12 mouse cellular contexts compared by ENCODE assay signal in genomic region chr14:25074022-25074800, GRCm38 (mm10).
DNase-seq lines count a peak whose midpoint lies in the region; ATAC-seq and TF ChIP-seq lines count a peak whose summit lies in the region.
"Had no signal": no experiment of that assay in that cellular context is flagged by ENCODE, and none has a peak within 500 bp of the region (broad histone marks: within the 10 kb centered on the region; RNA-seq: fewer than 3 reads in every experiment).

No protein-coding gene starts in this region.

- WGBS in forebrain, postnatal 0 days = 74% methylated on average over 9 of the region's 9 CpGs

- no peaks in the 10 kb centered on the region for H3K27me3 ChIP-seq in forebrain, postnatal 0 days (ENCODE audit: insufficient read depth, low read length)

- H3K9ac ChIP-seq in forebrain, postnatal 0 days = no peak overlapping the region
- H3K9ac ChIP-seq: liver, embryonic 14.5 days had no signal

- peaks cover 6% of the 10 kb centered on the region for H3K4me1 ChIP-seq in forebrain, postnatal 0 days (ENCODE audit: insufficient read depth)

- no peak overlapping the region for H3K27ac ChIP-seq in left cerebral cortex, adult 2 months
- no peak overlapping the region for H3K27ac ChIP-seq in forebrain, postnatal 0 days (ENCODE audit: low read depth, low read length)
- H3K27ac ChIP-seq: liver, embryonic 14.5 days had no signal

- TF ChIP-seq CTCF in left cerebral cortex, adult 2 months (IDR thresholded peaks at IDR 0.05) = no peak
- TF ChIP-seq CTCF in forebrain, postnatal 0 days (IDR thresholded peaks at IDR 0.05; ENCODE audit: low read depth) = no peak

- no peak overlapping the region for H3K4me3 ChIP-seq in left cerebral cortex, adult 2 months
- no peak overlapping the region for H3K4me3 ChIP-seq in forebrain, postnatal 0 days (ENCODE audit: low read depth, low read length)

- intact Hi-C loops in left cerebral cortex, adult 2 months (cut with DNase I) = no loop called here
- intact Hi-C loops in left cerebral cortex, postnatal 25 days (cut with DNase I) = no loop called here

- ATAC-seq in forebrain, postnatal 0 days = peak; percentile 61
- ATAC-seq in megakaryocyte progenitor cell, adult 5-6 weeks (replicated peaks; ENCODE audit: poor library complexity) = no peak

- no peaks in the 10 kb centered on the region for H3K36me3 ChIP-seq in forebrain, postnatal 0 days (ENCODE audit: insufficient read depth)

- H3K4me2 ChIP-seq in forebrain, postnatal 0 days (ENCODE audit: low read depth) = no peak overlapping the region

- H3K9me3 ChIP-seq in forebrain, postnatal 0 days (ENCODE audit: low read length) = no peaks in the 10 kb centered on the region

- DNase-seq in left cerebral cortex, adult 11 months (ENCODE audit: low spot score) = peak; percentile 12
- DNase-seq in left cerebral cortex, adult 2 months (ENCODE audit: extremely low spot score in 1 of 2, low spot score in 2 of 2) = no peak
- DNase-seq in cerebellum, adult 18-20 months = peak; percentile 87 to 93
- DNase-seq in forebrain, postnatal 0 days = peak; percentile 66
- peak; percentile 25 to 63 for DNase-seq in left cerebral cortex, postnatal 25 days (ENCODE audit: low spot score in 2 of 2)
- no peak for DNase-seq in thymus, postnatal 14 days
- DNase-seq in adipocyte (ENCODE audit: low spot score) = no peak
- DNase-seq: heart, postnatal 14 days; kidney, adult 8-10 months; lung, postnatal 36 days had no signal

Comparison
In these comparisons a context has a peak if more than half of its experiments do, and no peak if none do; other contexts are left out.
1. DNase-seq: peak in left cerebral cortex, adult 11 months (single experiment), cerebellum, adult 18-20 months (2 of 2), forebrain, postnatal 0 days (single experiment) and left cerebral cortex, postnatal 25 days (2 of 2); none in left cerebral cortex, adult 2 months (0 of 2), thymus, postnatal 14 days (single experiment) and adipocyte (single experiment).